28 mouse cellular contexts compared by ENCODE assay signal in the genomic region with DNA sequence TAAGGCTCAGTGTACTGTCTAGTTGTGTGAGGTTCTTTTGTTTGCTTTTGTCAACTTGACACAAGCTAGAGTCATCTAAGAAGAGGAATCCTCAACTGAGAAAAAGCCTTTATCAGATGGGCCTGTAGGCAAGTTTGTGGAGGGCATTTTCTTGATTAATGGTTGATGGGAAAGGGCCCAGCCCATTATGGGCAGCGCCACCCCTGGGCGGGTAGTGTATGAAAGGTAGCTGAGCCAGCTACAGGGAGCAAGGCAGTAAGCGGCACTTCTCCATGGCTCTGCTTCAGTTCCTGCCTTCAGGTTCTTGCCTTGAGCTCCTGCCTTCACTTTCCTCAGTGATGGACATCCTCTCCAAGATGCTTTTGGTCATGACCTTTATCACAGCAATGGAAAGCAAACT.
"Had no signal": no experiment of that assay in that cellular context is flagged by ENCODE, and none has a peak within 500 bp of the region (broad histone marks: within the 10 kb centered on the region; RNA-seq: fewer than 3 reads in every experiment).

No protein-coding gene starts in this region.

- H3K27me3 ChIP-seq: heart, embryonic 12.5 days; heart, embryonic 13.5 days; heart, embryonic 15.5 days; hindbrain, embryonic 12.5 days; hindbrain, embryonic 13.5 days; hindbrain, embryonic 15.5 days; kidney, embryonic 15.5 days had no signal

- ATAC-seq: hindbrain, embryonic 16.5 days; hindbrain, postnatal 0 days; inflammation-experienced regulatory T-cells, adult 6 months; intestine, embryonic 16.5 days had no signal

- H3K4me1 ChIP-seq: hindbrain, embryonic 12.5 days; hindbrain, embryonic 13.5 days; hindbrain, embryonic 15.5 days had no signal

- H3K9me3 ChIP-seq: heart, embryonic 10.5 days; heart, embryonic 12.5 days; heart, embryonic 13.5 days; heart, embryonic 15.5 days; hindbrain, embryonic 10.5 days; hindbrain, embryonic 12.5 days; hindbrain, embryonic 13.5 days; hindbrain, embryonic 15.5 days; kidney, embryonic 15.5 days had no signal

- H3K4me3 ChIP-seq: heart, adult 2 months; heart, embryonic 10.5 days; heart, embryonic 12.5 days; heart, embryonic 13.5 days; heart, embryonic 15.5 days; hindbrain, embryonic 10.5 days; hindbrain, embryonic 12.5 days; hindbrain, embryonic 13.5 days; hindbrain, embryonic 15.5 days; kidney, embryonic 15.5 days; layer of hippocampus, adult 2 months; left cerebral cortex, adult 2 months had no signal

- DNase-seq: heart, adult 2 months; heart, postnatal 10 days; heart, postnatal 36 days; heart, postnatal 4 days; kidney, adult 11 months; kidney, postnatal 14 days; kidney, postnatal 25 days; kidney, postnatal 4 days; layer of hippocampus, adult 9-11 months; layer of hippocampus, postnatal 36 days had no signal

- H3K9ac ChIP-seq: heart, embryonic 12.5 days; heart, embryonic 13.5 days; heart, embryonic 15.5 days; hindbrain, embryonic 12.5 days; hindbrain, embryonic 13.5 days; hindbrain, embryonic 14.5 days; hindbrain, embryonic 15.5 days; kidney, embryonic 15.5 days had no signal

- H3K4me2 ChIP-seq: heart, embryonic 11.5 days; heart, embryonic 12.5 days; heart, embryonic 13.5 days; heart, embryonic 15.5 days; hindbrain, embryonic 12.5 days; hindbrain, embryonic 13.5 days; hindbrain, embryonic 14.5 days; hindbrain, embryonic 15.5 days; kidney, embryonic 15.5 days had no signal

- H3K27ac ChIP-seq: heart, adult 2 months; heart, embryonic 10.5 days; heart, embryonic 13.5 days; heart, embryonic 15.5 days; hindbrain, embryonic 10.5 days; hindbrain, embryonic 12.5 days; hindbrain, embryonic 13.5 days; hindbrain, embryonic 14.5 days; hindbrain, embryonic 15.5 days; hindbrain, postnatal 0 days; kidney, embryonic 15.5 days; kidney, postnatal 0 days; layer of hippocampus, adult 2 months; left cerebral cortex, adult 2 months had no signal

- H3K36me3 ChIP-seq: heart, embryonic 10.5 days; heart, embryonic 12.5 days; heart, embryonic 13.5 days; heart, embryonic 15.5 days; hindbrain, embryonic 10.5 days; hindbrain, embryonic 12.5 days; hindbrain, embryonic 13.5 days; hindbrain, embryonic 15.5 days; kidney, embryonic 15.5 days had no signal
